Comparison of ENCODE assay signal across 17 mouse cellular contexts in genomic region chr6:119018956-119019355, GRCm38 (mm10).
DNase-seq lines count a peak whose midpoint lies in the region; ATAC-seq lines count a peak whose summit lies in the region.
"Had no signal": no experiment of that assay in that cellular context is flagged by ENCODE, and none has a peak within 500 bp of the region (broad histone marks: within the 10 kb centered on the region; RNA-seq: fewer than 3 reads in every experiment).

No protein-coding gene starts in this region.

- no peaks in the 10 kb centered on the region for H3K9me3 ChIP-seq in lung, embryonic 16.5 days (ENCODE audit: control insufficient read depth, low read length)
- H3K9me3 ChIP-seq: embryonic facial prominence, embryonic 10.5 days; hindbrain, embryonic 12.5 days; liver, embryonic 15.5 days had no signal

- no peak overlapping the region for H3K4me3 ChIP-seq in lung, embryonic 16.5 days (ENCODE audit: low read length)
- H3K4me3 ChIP-seq: embryonic facial prominence, embryonic 10.5 days; hindbrain, embryonic 12.5 days; liver, embryonic 15.5 days; myocyte had no signal

- H3K9ac ChIP-seq in lung, embryonic 16.5 days (ENCODE audit: low read length), result no peak overlapping the region
- H3K9ac ChIP-seq: hindbrain, embryonic 12.5 days; liver, embryonic 15.5 days had no signal

- DNase-seq in gastrocnemius, adult 18-20 months (ENCODE audit: low spot score), result peak; percentile 43
- DNase-seq in gastrocnemius, adult 8-10 months (ENCODE audit: low spot score in 2 of 2), result no peak
- peak; percentile 18 to 46 for DNase-seq in urinary bladder, postnatal 36 days (ENCODE audit: low spot score in 2 of 2)
- no peak for DNase-seq in urinary bladder, adult 2 months (ENCODE audit: low spot score)
- no peak for DNase-seq in thymus, adult 18-20 months
- no peak for DNase-seq in left cerebral cortex, postnatal 14 days (ENCODE audit: low spot score in 2 of 2)
- no peak for DNase-seq in ovary, adult 18-20 months (ENCODE audit: low spot score)
- DNase-seq: adrenal gland, adult 2 months; kidney, adult 2 months; kidney, postnatal 36 days; thymus, postnatal 25 days had no signal

- ATAC-seq in lung, embryonic 16.5 days (ENCODE audit: low read depth), result 0 out of 2 replicates have a peak, but pooled peaks have one; percentile 24

- intact Hi-C loops in left cerebral cortex, postnatal 14 days (cut with DNase I), result no loop called here

- H3K4me1 ChIP-seq in lung, embryonic 16.5 days (replicated peaks; ENCODE audit: control insufficient read depth, insufficient read depth, low read length), result peaks cover 7% of the 10 kb centered on the region
- H3K4me1 ChIP-seq: hindbrain, embryonic 12.5 days had no signal

- no peak overlapping the region for H3K4me2 ChIP-seq in lung, embryonic 16.5 days (ENCODE audit: low read depth, low read length)
- H3K4me2 ChIP-seq: hindbrain, embryonic 12.5 days; liver, embryonic 15.5 days; midbrain, embryonic 11.5 days had no signal

- no peaks in the 10 kb centered on the region for H3K36me3 ChIP-seq in lung, embryonic 16.5 days (ENCODE audit: control insufficient read depth, insufficient read depth, low read length)
- H3K36me3 ChIP-seq: embryonic facial prominence, embryonic 10.5 days; hindbrain, embryonic 12.5 days; liver, embryonic 15.5 days had no signal

- no peak overlapping the region for H3K27ac ChIP-seq in lung, embryonic 16.5 days (ENCODE audit: low read length)
- H3K27ac ChIP-seq: hindbrain, embryonic 12.5 days; liver, embryonic 15.5 days had no signal

- H3K27me3 ChIP-seq in lung, embryonic 16.5 days (ENCODE audit: control insufficient read depth, insufficient read depth, low read depth, low read length), result no peaks in the 10 kb centered on the region
- H3K27me3 ChIP-seq: hindbrain, embryonic 12.5 days; liver, embryonic 15.5 days had no signal

- WGBS in lung, embryonic 16.5 days, result 84% methylated on average over 6 of the region's 6 CpGs

Comparison
In these comparisons a context has a peak if more than half of its experiments do, and no peak if none do; other contexts are left out.
1. DNase-seq: peak in gastrocnemius, adult 18-20 months (single experiment) and urinary bladder, postnatal 36 days (2 of 2); none in gastrocnemius, adult 8-10 months (0 of 2), urinary bladder, adult 2 months (single experiment), thymus, adult 18-20 months (0 of 2), left cerebral cortex, postnatal 14 days (0 of 2) and ovary, adult 18-20 months (single experiment).